Mouse (Mus musculus) embryo, embryonic 10 days (tissue): ENCODE results near the gene Rnf146.

ENCODE experiments used
- DNase-seq: peaks from one replicate; pipeline ENCODE4 v3.0.0-alpha.2; 2015; ENCODE audit warnings: low spot score

Rnf146 gene

DNA sequence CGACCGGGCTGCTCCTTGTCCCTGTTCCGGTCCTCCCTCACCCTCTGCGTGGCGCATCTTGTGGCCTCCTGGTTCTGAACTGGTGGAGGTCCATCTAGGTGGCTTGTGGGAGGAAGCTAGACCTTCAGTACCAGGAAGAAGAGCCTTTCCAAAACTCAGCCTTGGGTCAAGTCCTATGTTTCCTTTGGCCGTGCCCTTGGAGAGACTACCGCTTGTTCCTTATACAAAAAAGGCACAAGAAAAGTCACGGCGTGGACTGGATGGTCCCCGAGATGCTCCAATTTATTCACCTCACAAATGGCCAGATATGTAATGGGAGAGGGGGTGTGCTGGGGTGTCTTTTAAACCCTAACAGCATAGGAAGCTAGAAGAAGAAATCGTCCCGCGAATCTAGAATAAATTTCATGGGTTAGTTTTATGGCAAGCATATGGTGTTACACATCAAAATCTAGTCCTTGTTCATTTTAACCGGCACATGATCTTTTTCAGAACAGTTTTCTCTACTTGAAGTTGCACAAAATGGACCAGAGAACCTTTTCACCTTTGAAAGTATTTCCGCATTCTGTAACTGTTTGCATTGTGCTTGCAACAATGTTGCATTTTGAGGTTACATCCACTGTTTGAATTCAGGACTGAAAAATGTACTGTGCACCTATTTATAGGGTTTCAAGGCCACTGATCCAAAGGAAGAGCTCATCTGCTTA, at the start of gene Rnf146:
Rnf146 (minus strand) TSS at position 246 of the 704 bp plus-strand sequence.
- DNase-seq = no peak

DNA sequence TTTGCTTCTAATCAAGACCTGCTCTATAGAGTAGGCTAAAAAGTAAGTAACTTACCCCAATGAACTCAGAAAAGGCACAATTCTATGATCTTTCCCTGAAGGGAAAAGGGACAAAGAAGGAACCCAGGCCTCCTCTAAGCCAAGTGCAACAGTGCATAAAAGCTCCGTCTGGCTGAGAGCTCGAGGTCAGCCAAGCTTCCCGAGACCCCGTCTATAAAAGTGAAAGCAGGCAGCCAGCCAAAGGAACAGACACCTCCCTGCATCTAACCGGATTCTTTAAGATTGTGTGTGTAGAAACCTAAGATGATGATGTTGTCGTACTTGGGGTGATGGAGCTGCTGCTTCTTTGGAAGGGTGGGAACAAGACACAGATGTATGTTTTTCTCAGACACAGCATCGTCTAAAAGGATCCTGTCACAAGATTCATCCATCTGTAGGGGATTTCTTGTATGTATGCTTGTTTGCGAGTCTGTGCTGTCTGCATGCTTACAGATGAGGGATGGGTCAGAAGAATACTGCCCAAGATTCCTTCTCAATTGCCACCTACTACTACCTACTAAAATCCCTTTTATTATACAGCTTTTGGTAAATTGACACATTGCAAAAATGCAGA, 40.5 kb upstream of the Rnf146 start:
- DNase-seq = peak; percentile 6

DNA sequence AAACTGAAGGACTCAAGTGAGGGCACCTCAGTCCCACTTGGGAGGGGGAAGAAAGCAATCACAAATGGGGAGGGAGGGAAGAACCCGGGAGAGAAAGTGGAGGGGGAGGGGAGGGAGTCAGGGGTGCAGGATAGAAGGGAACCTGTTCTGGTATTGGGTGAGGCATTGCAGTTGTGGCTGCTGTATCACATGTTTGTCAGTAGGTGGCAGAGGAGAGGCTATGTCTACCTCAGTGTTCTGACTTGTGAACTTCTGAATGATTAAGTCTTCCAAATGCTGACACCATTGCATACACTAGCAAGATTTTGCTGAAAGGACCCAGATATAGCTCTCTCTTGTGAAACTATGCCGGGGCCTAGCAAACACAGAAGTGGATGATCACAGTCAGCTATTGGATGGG, 32.6 kb upstream of the Rnf146 start:
- peak; percentile 9 for DNase-seq

DNA sequence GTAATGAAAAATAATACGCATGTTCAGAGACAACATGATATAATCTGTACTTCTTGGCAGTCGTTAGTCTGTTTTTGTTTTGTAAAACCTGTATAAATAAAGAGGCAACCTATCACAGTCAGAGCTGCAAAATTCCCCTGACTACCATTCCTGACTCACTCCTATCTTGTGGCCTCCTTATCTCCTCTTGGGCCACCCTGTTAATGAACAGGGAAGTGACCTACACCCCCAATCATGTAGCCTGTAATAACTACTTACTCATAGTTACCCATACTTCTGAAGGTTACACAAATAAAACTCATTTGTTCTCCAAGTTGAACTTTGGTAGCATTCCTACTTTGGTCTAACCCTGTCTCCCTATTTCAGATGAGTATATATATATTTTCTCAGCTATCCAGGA, 19.3 kb upstream of the Rnf146 start:
- DNase-seq = no peak

DNA sequence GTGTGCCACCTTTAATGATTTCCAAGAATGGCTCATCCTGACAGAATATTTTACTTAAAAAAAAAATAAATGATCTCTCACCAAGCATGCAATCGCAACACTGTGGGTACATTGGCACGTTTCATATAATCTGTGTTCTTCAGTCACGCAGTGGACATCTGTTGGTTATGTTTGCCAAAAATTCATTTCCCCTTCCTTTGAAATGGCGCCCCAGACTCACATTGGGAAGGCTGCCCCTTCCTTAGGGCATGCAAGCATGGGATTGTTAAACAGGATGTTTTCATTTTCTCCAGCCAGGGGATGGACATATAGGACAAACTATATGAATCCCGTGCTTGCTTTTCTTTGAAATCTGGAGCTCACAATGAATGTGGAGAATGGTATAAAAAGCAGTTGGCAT, 11.8 kb upstream of the Rnf146 start:
- no peak for DNase-seq

DNA sequence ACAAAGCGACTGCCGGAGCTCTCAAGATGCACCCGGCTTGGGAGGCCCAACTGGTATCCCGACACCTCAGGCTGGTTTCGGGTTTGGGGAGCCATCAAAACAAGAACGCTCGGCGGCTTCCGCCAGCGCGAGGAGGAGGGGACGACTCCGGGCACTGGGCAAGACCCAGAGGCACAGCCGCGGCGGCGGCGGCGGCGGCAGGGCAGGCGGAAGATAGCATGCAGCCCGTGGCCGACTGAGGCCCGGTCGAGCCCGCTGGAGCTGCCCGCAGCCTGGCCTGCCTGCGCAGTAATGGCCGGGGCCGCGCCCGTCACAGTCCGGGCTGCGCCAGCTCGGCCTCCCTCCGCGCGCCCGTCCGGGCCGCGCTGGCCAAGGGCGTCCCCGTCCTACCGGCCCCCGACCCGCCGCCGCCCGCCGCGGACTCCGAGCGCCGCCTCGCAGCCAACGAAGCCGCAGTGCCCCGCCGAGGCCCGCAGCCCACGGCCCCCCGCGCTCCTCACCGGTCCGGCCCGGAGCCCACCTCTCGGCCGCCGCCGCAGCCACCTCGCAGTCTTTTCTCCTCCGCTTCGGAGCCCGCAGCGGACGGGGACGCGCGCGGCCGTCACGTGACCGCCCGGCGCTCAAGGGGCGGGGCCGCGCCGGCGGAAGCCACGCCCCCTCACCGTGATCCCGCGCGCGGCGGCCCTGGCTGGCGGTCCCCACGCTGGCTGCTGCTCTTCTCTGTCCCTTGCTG, 612 bp downstream of the Rnf146 start:
- DNase-seq = peak; percentile 89

DNA sequence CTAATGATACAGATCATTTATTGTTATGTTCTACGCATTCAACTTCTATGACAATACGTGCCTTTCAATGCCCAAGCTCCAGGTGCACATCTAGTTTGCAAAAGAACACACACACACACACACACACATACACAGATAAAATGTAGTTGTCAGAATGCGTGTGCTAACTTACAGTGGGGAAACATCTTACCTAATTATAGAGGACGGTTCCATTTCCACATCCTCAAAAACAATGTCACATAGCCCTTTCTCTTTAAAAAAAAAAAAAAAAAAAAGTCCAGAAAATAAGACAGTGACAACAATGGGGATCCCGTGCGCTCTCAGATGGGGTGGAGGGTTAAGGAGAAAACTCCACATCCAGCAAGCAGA, 1.2 kb downstream of the Rnf146 start:
- DNase-seq = no peak

DNA sequence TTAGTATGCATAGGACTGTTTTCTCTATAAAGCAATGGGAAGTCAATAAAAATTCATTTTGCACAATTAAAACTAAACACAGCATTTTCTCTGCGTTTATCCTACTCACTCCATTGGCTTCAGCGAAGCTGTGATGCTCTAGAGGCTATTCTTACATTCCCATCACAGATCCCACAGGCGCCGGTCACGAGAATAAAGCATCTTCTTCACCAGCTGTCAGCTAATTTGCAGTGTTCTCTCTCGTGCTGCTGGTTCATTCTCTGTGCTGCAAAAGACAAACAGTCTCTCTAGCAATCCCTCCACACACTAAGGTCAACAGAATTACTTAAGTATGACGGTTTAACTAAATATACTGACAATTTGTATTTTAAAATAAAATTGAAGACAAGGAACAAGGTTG, 8.1 kb downstream of the Rnf146 start:
- no peak for DNase-seq

DNA sequence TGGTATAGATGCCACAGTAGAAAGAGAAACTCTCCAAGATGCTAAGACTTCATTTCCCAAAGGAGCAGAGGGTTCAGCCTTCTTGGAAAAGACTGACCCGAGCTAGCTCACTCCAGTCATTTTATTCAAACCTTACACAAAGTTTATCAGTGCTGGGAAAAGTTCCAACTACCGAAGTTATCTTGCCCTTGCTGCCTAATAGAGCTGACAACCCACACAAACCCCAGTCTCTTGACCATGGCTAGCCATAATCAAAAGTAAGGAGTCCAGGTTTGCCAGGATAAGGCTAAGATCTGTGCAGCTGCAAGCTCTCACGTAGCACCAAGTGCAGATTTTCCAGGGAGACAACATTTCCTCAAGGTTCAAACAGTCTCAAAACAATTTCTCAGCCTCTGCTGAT, 9.7 kb downstream of the Rnf146 start:
- DNase-seq = no peak

DNA sequence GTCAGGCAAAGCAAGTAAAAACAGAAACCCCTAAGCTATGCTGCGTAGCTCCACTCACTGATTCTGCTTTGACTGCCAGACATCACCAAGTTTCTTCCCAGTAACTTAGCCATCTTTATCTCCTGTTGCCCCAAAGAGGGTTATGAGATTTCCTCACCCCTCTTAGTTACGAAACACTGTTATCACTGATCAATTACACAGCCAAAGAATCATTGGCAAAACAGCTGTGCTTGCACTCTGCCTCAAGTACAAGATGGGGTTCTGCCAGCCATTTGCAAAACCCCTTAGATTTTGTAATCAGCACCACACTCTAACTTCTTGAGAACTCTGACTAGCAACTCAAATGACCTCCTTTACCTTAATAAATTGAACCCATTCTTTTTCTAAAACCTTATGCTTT, 10.8 kb downstream of the Rnf146 start:
- DNase-seq = no peak

DNA sequence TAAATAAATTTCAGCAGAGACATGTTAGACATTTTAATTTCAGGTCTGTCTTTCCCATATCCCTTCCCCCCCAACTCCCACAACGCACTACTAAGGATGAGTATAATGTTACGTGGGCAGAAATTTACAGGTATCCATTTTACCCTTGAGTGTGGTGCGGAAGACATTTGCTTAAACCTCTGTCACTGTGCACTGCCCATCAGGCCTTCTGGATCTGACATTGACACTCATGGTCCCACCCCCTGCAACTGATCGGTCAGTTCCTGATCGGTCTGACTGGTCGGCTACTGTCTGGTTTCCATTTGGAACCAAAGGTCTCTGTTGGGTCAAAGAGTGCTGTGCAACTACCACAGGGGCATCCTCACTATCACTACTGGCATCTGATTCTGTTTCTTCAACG, 15.6 kb downstream of the Rnf146 start:
- DNase-seq = no peak

DNA sequence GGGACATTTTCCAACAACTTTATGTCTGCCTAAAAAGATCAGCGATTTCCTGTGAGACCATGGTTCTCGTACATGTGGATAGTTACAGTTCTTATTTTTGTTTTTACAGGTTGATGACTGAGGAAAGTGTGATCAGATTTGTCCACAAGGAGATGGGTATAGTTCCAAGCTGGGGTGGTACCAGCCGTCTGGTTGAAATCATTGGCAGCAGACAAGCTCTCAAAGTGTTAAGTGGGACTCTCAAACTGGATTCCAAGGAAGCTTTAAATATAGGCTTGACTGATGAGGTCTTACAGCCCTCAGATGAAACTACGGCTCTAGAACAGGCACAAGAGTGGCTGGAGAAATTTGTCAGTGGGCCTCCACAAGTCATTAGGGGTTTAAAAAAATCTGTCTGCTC, 18.0 kb downstream of the Rnf146 start:
- DNase-seq = no peak

DNA sequence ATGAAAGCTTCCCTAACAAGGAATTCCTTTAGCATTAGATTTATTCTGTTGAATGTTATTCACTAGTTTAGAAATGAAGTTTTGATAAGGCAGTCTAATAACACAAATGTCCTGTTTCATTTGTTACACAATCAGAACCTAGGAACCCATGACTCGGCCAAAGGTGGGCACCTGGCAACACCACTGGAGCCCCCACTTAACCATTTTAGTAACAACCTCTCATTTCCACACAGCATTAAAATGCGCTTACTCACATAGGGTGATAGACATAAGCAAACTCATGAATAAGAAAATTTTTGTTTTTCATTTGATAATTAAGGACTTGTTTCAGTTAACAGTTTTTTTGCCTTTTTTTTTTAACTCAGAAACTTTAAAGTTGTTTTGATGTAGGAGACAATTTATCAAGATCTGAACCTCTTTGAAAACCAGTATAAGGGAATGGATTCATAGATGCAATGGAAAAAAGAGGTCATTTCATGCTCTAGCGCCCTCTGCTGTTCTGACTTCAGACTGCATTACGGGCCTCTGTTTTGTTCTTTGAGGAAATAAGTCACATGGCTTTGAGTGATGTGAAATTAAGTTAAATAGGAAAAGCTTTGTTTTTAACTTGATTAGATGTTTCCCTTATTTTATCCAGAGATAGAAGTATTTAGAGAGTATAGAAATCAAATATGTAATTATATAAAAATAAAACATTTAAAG, 23.7 kb downstream of the Rnf146 start:
- DNase-seq = peak; percentile 79

DNA sequence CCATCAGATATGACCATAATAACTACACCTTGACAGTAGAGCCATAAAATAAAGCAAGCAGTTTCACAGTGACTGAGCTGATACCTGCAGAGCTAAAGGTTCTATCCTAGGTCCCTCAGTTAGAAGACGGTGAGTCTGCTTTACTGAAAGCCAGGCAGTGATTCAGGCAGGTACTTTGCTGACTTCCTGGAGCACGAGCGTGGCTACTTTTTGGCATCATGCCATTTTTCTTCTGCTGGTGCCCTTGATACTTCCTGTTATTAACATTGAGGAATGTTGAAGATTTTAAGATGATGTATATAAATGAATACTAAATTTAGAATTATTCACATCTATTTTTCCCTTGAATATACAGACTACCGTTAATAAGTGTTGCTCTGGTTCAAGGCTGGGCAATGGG, 28.4 kb downstream of the Rnf146 start:
- no peak for DNase-seq

DNA sequence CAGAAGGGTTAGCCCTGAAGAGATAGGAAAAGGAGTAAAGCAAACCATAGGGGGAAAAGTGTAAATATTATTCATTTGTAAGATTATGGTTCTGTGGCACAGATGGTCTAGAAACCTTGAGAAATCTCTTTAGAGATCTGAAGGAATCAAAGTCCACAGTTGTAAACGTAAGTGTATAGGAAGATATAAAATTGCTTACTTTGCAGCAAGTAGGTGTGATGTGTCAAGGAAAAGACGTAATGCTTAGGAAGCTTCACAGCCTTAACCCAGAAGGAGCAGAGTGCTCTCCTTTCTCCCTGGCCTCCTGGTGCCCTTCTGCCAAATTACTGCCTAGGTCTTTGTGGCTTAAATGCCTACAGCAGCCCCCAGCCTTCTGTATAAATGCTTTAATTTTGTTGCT, 37.4 kb downstream of the Rnf146 start:
- DNase-seq = no peak

DNA sequence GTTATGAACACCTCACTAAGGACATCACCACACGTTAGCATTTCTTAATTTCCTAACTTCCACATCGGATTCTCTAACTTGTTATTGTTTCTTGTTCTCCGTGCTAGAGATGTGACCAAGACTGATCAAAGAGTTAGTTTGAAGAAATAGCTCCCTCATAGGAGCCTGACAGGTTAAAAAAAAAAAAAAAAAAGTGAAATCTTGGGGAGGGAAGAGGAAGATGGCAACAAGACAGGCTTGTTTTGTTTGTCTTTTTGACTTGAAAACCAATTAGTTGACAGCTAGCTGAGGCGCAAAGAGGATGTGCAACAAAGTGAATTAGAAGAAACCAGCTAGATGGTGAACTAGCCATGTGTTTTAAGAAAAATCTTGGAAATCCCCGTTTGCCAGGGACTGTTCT, 48.3 kb downstream of the Rnf146 start:
- no peak for DNase-seq

DNA sequence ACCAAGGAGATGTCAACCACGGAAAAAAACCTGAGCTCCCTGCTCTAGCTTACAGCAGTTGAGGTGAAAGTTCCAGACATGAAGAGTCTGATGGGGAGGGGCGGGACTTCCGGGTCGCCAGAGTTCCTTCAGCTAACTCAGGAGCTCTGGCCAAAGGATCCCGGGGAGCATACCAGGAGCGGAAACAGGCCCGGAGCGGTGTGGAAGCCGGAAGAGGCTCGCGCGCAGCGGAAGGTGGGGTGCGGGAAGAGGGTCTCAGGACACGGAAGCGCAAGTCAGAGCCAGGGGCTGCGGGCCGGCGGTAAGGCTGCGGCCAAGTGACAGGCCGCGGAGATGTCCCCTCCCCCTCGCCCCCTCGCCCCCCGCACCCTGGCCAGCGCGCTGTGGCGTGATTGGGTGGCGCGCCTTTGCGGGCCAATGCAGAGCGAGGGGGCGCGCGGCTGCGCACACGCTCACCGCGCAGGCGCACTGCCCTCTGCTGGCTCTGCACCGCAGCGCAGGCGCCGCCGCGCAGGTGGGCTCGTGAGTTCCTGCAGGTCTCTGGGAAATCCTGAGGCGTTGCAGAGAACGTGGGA, 49.1 kb downstream of the Rnf146 start, which contains the start of gene Echdc1:
Echdc1 (plus strand) TSS at position 103 of the 575 bp plus-strand sequence.
- DNase-seq = peak; percentile 92

DNA sequence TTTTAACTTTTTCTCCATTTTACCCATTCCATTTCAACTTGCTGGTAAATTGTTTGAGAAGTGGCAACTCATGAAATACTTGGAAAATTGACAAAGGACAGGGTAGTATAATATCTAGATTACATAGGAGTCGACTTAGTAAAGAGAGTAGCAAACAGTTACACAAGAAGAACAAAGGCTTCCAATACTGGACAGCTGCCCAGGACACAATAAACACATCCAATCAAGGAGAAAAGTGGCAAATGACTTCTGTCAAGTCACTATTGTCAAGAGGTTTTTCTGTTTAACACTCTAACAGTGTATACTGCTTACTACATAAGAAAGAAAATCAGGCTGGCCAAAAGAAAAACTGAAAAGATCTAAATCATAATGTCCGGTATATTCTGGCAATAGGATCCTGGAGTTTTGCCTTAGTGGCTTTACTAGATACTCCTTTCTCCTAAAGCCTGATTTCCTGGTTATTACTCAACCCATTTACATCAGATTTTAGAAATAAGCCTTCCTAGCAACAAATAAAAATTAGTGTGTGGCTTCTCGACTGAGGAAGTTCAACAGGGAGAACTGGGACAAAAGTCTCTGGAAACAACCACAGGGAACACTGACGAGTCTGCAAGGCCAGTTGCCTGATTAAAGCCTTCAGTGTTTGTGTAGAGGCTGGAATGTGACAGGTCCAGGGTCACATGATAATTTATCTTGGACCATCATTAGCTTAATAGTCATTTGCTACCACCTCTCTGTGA, 50.6 kb downstream of the Rnf146 start:
- DNase-seq = no peak

DNA sequence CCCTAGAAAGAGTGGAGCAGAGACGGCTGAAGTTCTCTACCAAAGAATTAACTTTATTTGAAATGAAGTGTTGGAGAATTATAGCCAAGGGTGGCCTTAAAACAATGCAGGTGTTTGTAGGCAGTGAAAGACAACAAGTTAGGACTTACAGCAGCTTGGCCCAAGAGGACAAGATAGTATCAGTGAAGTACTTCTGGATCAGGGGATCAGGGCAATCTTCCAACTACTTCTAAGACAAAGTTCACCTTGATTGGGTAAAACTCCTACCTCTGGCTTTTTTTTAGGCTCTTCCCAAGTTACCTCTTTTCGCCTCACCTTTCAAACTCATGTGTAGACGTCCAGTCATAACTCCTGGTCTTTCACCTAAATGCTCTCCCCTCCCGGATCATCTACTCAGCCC, 60.0 kb downstream of the Rnf146 start:
- no peak for DNase-seq
